Mouse (Mus musculus): Measurements from ENCODE around the gene Bud23. TPM values are rescaled to one million over a fixed set of nuclear protein-coding genes. Genes with fewer than 3 reads are reported as not detected.

The Bud23 gene
- polyA plus RNA-seq, 1 experiment from 2014 or later = 179 TPM

DNA sequence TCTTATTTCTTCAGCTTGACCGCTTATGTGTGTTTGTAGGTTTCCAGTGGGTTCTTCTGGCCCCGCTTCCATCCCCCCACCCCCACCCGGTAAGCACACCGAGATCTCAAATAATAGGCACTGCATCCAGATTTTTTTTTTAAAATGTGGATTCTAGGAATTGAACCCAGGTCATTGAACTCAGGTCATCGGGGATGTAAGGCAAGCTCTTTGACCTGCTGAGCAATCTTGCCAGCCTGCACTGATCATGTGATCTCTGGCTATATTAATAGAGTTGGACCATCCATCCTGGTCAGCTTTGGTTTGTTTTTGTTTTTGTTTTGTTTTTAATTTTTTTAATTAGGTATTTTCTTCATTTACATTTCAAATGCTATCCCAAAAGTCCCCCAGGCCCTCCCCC, 32.2 kb downstream of the Bud23 start:
- no peak for DNase-seq (ENCODE audit: low spot score)
- Histone ChIP-seq H3K9me3 (replicated peaks) (peaks cover 12% of the 10 kb centered on the region; the same call in 1 of the 2 replicates), H3K4me3 (no peak overlapping the region), H3K27ac (replicated peaks) (no peak overlapping the region), H3K27me3 (ENCODE audit: low read depth, poor library complexity, severe bottlenecking) (no peaks in the 10 kb centered on the region), H3K4me1 (peaks cover 9% of the 10 kb centered on the region), H3K36me3 (0 out of 2 replicates have a peak, but pooled peaks cover 8% of the 10 kb centered on the region)
- WGBS = 93% methylated on average over 5 of the region's 5 CpGs

DNA sequence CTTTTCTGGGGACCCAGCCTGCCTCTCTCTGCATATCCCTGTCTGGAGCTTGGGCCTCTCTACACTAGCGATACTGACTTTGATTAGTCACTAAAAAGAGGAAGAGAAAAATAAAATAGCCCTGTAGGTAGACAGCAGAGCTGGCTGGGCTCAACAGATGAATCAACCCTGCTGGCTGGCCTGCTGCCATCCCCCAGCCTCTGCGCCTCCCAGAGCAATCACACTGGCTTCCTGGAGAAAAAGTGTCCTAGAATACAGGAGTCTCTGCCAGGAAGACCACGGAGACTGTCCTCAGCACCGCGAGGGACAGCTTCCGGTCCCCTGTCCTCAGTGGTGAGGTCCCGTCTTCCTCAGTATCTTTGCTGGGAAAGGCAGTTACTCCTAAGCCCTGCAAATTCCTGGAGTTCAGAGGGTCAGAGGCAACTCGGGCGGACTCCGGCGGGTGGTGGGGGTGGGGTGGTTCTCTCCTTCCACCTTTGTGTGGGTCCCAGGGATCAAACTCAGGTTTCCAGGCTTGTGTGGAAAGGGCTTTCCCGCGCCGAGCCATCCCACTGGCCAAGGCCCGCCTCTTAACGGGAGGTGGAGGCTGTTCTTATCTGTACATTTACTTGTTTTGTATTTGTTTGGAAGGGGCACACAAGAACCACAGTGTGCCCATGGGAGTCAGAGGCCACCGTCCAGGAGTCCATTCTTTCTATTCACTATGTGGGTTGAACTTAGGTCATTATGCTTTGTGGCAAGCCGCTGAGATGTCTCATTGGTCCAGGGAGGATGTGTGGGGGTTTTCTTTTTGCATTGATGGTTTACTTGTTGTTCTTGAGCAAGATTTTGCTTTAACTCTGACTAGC, 35.5 kb downstream of the Bud23 start:
- no peak overlapping the region for H3K4me3 ChIP-seq
- peaks cover 6% of the 10 kb centered on the region; the same call in 1 of the 2 replicates for H3K9me3 ChIP-seq (replicated peaks)
- no peak for DNase-seq (ENCODE audit: low spot score)
- 0 out of 2 replicates have a peak, but pooled peaks cover 4% of the 10 kb centered on the region for H3K36me3 ChIP-seq
- WGBS = 61% methylated on average over 18 of the region's 18 CpGs
- H3K4me1 ChIP-seq = peaks cover 23% of the 10 kb centered on the region
- peaks cover 13% of the 10 kb centered on the region for H3K27me3 ChIP-seq (ENCODE audit: low read depth, poor library complexity, severe bottlenecking)
- H3K27ac ChIP-seq (replicated peaks) = no peak overlapping the region; the same call in 1 of the 2 replicates

DNA sequence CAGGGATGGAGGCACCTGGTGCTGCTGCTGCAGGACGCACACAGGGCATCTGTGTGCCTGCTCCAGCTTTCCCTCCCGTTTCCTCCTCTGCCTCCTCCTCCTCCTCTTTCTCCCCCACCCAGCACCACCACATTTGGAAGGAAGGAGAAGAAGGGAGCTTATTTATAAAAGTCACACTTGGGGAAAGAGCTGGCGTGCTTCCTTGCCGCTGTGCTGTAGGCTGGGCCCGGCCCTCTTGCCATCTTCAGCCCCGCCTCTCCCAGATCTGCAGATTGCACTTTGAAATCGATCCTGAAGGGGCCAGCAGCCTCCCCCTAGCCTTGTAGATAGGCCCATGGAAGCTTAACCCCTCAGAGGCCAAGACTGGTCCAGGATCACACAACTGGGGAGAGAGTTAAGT, 38.9 kb downstream of the Bud23 start:
- no peaks in the 10 kb centered on the region for H3K9me3 ChIP-seq (replicated peaks)
- H3K27me3 ChIP-seq (ENCODE audit: low read depth, poor library complexity, severe bottlenecking) = peaks cover 17% of the 10 kb centered on the region
- 17% methylated on average over 7 of the region's 7 CpGs for WGBS
- H3K4me3 ChIP-seq = 0 out of 2 replicates have a peak overlapping the region, but pooled peaks have one; percentile 5
- DNase-seq (ENCODE audit: low spot score) = no peak
- peaks cover 36% of the 10 kb centered on the region for H3K4me1 ChIP-seq
- H3K36me3 ChIP-seq = 0 out of 2 replicates have a peak, but pooled peaks cover 3% of the 10 kb centered on the region
- H3K27ac ChIP-seq (replicated peaks) = no peak overlapping the region

DNA sequence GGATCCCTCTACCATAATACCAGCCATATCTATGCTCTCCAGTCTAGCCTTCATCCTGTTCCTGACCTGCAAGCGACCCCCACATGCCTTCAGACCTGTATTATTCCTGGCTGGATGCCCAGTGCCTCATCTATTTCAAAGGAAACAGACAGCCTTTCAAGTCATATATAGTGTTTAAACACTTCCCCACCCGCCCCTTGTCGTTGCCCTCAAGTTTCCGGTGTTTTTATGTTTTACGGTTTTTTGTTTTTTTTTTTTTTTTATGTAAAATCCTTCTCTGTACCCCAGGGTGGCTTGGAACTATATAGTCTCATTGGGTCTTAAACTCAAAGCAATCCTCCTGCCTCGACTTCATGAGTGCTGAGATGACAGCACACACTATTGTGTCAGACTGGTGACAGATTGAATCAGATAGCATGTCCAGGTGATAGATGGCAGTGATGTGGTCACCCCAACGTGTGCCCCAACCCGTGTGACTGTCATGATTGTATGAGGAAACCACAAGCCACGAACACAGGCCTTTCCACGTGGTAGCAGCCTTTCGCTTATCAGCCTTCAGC, 40.0 kb downstream of the Bud23 start:
- 80% methylated on average over 11 of the region's 11 CpGs for WGBS
- H3K4me3 ChIP-seq = peak overlapping the region; percentile 75
- H3K9me3 ChIP-seq (replicated peaks) = no peaks in the 10 kb centered on the region
- no peak overlapping the region for H3K27ac ChIP-seq (replicated peaks)
- peaks cover 36% of the 10 kb centered on the region for H3K4me1 ChIP-seq
- H3K27me3 ChIP-seq (ENCODE audit: low read depth, poor library complexity, severe bottlenecking) = peaks cover 17% of the 10 kb centered on the region
- no peak for DNase-seq (ENCODE audit: low spot score)
- no peaks in the 10 kb centered on the region for H3K36me3 ChIP-seq

- peak within 1 kb of the TSS; percentile 75 for H3K4me3 ChIP-seq
- under 1% methylated on average over 61 of the region's 61 CpGs for WGBS
- peaks cover 27% of the 10 kb centered on the region for H3K4me1 ChIP-seq
- peaks cover 17% of the 10 kb centered on the region for H3K27me3 ChIP-seq (ENCODE audit: low read depth, poor library complexity, severe bottlenecking)
- H3K36me3 ChIP-seq = no peaks in the 10 kb centered on the region
- no peaks in the 10 kb centered on the region for H3K9me3 ChIP-seq (replicated peaks)
- peak; percentile 92 for DNase-seq (ENCODE audit: low spot score)
- H3K27ac ChIP-seq (replicated peaks) = peak within 1 kb of the TSS; percentile 86
These were observed 41.2 kb downstream of the Bud23 start, which contains the start of gene Stx1a for GRCm38 (mm10) chr5:135023344-135024173. TSS of gene Stx1a (plus strand) at chr5:135023482.

- Histone ChIP-seq H3K36me3 (no peaks in the 10 kb centered on the region), H3K9me3 (replicated peaks) (no peaks in the 10 kb centered on the region), H3K27ac (replicated peaks) (no peak overlapping the region), H3K27me3 (ENCODE audit: low read depth, poor library complexity, severe bottlenecking) (peaks cover 17% of the 10 kb centered on the region), H3K4me1 (peaks cover 27% of the 10 kb centered on the region), H3K4me3 (no peak overlapping the region)
- no peak for DNase-seq (ENCODE audit: low spot score)
- WGBS = 84% methylated on average over 6 of the region's 6 CpGs
These were observed 42.9 kb downstream of the Bud23 start for GRCm38 (mm10) chr5:135021814-135022213.

- no peak for DNase-seq (ENCODE audit: low spot score)
- H3K9me3 ChIP-seq (replicated peaks) = no peaks in the 10 kb centered on the region
- peaks cover 15% of the 10 kb centered on the region for H3K27me3 ChIP-seq (ENCODE audit: low read depth, poor library complexity, severe bottlenecking)
- 57% methylated on average over 4 of the region's 4 CpGs for WGBS
- 0 out of 2 replicates have a peak, but pooled peaks cover 2% of the 10 kb centered on the region for H3K36me3 ChIP-seq
- H3K4me1 ChIP-seq = peaks cover 25% of the 10 kb centered on the region
- H3K27ac ChIP-seq (replicated peaks) = no peak overlapping the region
- no peak overlapping the region for H3K4me3 ChIP-seq
These were observed 48.5 kb downstream of the Bud23 start for GRCm38 (mm10) chr5:135016224-135016759.

- 0 out of 2 replicates have a peak, but pooled peaks cover 4% of the 10 kb centered on the region for H3K36me3 ChIP-seq
- 14% methylated on average over 7 of the region's 7 CpGs for WGBS
- H3K4me3 ChIP-seq = no peak overlapping the region
- peaks cover 21% of the 10 kb centered on the region for H3K27me3 ChIP-seq (ENCODE audit: low read depth, poor library complexity, severe bottlenecking)
- DNase-seq (ENCODE audit: low spot score) = peak; percentile 77
- H3K9me3 ChIP-seq (replicated peaks) = no peaks in the 10 kb centered on the region
- no peak overlapping the region for H3K27ac ChIP-seq (replicated peaks)
- H3K4me1 ChIP-seq = peaks cover 33% of the 10 kb centered on the region
These were observed 49.3 kb downstream of the Bud23 start for GRCm38 (mm10) chr5:135015497-135015896.

- Histone ChIP-seq H3K4me3 (peak overlapping the region; percentile 35), H3K36me3 (0 out of 2 replicates have a peak, but pooled peaks cover 4% of the 10 kb centered on the region), H3K27me3 (ENCODE audit: low read depth, poor library complexity, severe bottlenecking) (peaks cover 21% of the 10 kb centered on the region), H3K27ac (replicated peaks) (peak overlapping the region; percentile 33; the same call in 1 of the 2 replicates), H3K9me3 (replicated peaks) (no peaks in the 10 kb centered on the region), H3K4me1 (peaks cover 51% of the 10 kb centered on the region)
- WGBS = 7% methylated on average over 16 of the region's 16 CpGs
- DNase-seq (ENCODE audit: low spot score) = peak; percentile 79
These were observed 51.9 kb downstream of the Bud23 start for GRCm38 (mm10) chr5:135012671-135013441.

DNA sequence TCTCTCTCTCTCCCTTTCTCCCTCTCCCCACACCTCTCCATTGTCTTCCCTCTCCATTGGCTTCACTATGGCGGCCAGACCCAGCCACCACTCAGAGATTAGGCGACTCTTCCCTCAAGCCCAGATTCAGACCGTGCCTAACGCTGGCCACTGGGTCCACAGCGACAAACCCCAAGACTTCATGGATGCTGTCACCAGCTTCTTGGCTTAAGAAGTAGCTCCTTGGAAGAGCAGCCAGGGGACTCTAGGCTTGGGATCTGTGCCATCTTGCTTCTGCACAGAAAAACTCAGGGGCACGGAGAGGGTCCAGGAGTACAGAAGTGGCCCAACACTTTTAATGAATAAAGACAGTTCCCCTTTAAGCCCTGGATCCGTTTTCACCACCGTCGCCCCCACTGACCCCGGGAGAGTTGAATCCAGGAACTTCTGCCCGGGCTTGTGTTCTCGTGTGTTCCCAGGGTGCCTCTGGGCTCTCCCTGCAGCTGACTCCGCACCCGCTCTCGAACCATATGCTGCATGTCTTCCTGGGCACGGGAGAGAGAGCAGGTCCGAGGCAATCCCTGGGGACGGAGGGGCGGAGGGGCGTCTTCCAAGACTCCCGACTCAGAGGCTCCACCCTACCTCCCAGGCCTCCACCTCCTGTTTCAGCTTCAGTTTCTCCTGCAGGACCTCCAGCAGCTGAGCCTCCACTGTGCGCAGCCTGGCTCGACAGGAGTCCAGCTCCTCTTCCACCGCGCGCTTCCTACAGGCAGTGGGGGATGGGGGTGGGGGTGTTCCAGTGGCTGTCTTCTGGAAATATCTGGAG, 52.7 kb downstream of the Bud23 start:
- Histone ChIP-seq H3K36me3 (0 out of 2 replicates have a peak, but pooled peaks cover 4% of the 10 kb centered on the region), H3K27me3 (ENCODE audit: low read depth, poor library complexity, severe bottlenecking) (peaks cover 29% of the 10 kb centered on the region), H3K4me3 (peak overlapping the region; percentile 35), H3K4me1 (peaks cover 54% of the 10 kb centered on the region), H3K9me3 (replicated peaks) (no peaks in the 10 kb centered on the region), H3K27ac (replicated peaks) (peak overlapping the region; percentile 33)
- no peak for DNase-seq (ENCODE audit: low spot score)
- WGBS = 21% methylated on average over 26 of the region's 26 CpGs

Data from midbrain, embryonic 10.5 days (tissue).